Mouse (Mus musculus) spleen, adult 2 months (tissue): ENCODE measurements around the gene Prkcz. TPM values are rescaled to one million over a fixed set of nuclear protein-coding genes. Genes with fewer than 3 reads are reported as not detected.

Source experiments
- DNase-seq, 2 experiments: peaks; one replicate each; pipeline versions ENCODE4 v3.0.0 to v3.0.0-alpha.2; 2012 to 2021; ENCODE audit warnings: low spot score in 2 of 2, low read depth in 1 of 2
- H3K27ac ChIP-seq: fragments of 200-500 bp; 2 replicates; pipeline ENCODE4 v1.5.1; 2012; ENCODE audit warnings: low read length, inconsistent platforms; ENCODE audit not compliant: insufficient read depth
- H3K27me3 ChIP-seq: fragments of 200-500 bp; 2 replicates; pipeline ENCODE4 v1.6.1; 2012; ENCODE audit warnings: mild to moderate bottlenecking, moderate library complexity, low read length, inconsistent platforms; ENCODE audit not compliant: control insufficient read depth, insufficient read depth
- H3K36me3 ChIP-seq: fragments of 200-500 bp; 2 replicates; pipeline ENCODE4 v1.6.1; 2012; ENCODE audit warnings: mild to moderate bottlenecking, low read length, inconsistent platforms; ENCODE audit not compliant: control insufficient read depth, insufficient read depth
- H3K4me1 ChIP-seq: fragments of 200-500 bp; 2 replicates; pipeline ENCODE4 v1.6.1; 2011; ENCODE audit warnings: inconsistent platforms; ENCODE audit not compliant: control insufficient read depth, insufficient read depth, insufficient read length
- H3K4me3 ChIP-seq: fragments of 200-500 bp; 2 replicates; pipeline ENCODE4 v1.5.1; 2011; ENCODE audit warnings: mild to moderate bottlenecking, inconsistent platforms; ENCODE audit not compliant: insufficient read depth, insufficient read length; ENCODE audit errors: extremely low read depth
- CTCF ChIP-seq: fragments of 200-500 bp; IDR thresholded peaks from 2 replicates; pipeline ENCODE4 v1.5.1; 2011; ENCODE audit warnings: mild to moderate bottlenecking, inconsistent platforms; ENCODE audit not compliant: insufficient read depth, insufficient read length, insufficient replicate concordance; ENCODE audit errors: extremely low read depth
- POLR2A ChIP-seq: fragments of 200-500 bp; IDR thresholded peaks from 2 replicates; pipeline ENCODE4 v1.6.1; 2011; ENCODE audit warnings: low read depth, low read length, inconsistent platforms
- WGBS: fragments of 180-500 bp; shearing (Covaris S2); methylation state at CpG from one replicate; pipeline ENCODE4 v1.1.7; 2018; 5-methylcytosine and 5-hydroxymethylcytosine counted together
- polyA plus RNA-seq: library from polyadenylated mRNA; depleted of rRNA; stranded (reverse); fragments of >200 nt; gene quantifications from 2 replicates; pipeline ENCODE4 v1.2.3, GENCODE M21; 2012

The Prkcz gene
- polyA plus RNA-seq, 1 experiment: 2.9 TPM

DNA sequence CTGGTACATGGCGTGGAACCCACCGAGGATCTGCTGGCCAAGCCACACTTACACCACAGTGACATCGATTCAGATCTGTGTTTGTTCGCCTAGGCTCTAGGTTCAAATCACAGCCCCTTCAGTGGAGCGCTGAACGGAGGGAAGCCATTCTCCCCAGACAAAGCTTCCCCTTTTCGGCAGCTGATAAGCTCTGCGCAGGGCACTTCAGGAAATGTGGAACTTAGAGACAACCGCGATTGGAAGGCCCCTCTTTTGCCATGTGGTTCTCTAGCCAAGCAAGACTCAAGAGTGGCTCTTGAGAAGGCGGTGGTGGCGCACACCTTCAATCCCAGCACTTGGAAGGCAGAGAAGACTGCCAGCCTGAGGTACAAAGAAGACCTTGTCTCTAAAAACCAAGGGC is 14.8 kb downstream of the Prkcz start:
- 19% methylated on average over 12 of the region's 12 CpGs for WGBS
- TF ChIP-seq POLR2A: no peak
- no peak for TF ChIP-seq CTCF

DNA sequence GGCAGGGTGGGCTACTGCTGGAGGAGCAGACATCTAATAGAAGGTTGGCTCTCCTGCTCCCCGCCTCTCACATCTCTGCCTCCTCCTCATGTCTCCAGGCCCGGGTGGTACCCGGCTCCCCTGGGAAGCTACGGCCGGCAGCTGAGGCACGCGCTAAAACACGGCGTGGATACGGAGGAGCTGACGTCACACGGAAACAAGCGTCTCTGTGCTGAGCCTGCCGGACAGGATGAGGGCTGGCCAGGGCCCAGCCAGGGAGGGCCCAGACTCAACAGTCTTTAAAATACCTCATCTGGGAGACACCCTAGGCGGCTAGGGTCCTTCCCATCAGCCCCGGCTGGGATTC is 15.6 kb downstream of the Prkcz start:
- H3K27me3 ChIP-seq: peaks cover 2% of the 10 kb centered on the region
- TF ChIP-seq POLR2A: no peak
- no peak for TF ChIP-seq CTCF
- H3K36me3 ChIP-seq: no peaks in the 10 kb centered on the region
- no peak overlapping the region for H3K27ac ChIP-seq
- no peak for DNase-seq
- no peaks in the 10 kb centered on the region for H3K4me1 ChIP-seq
- WGBS: 4% methylated on average over 16 of the region's 16 CpGs
- peak overlapping the region; percentile 12; the same call in 1 of the 2 replicates for H3K4me3 ChIP-seq

More for the DNA sequence above, 14.8 kb downstream of the Prkcz start:
- no peak for DNase-seq
- Histone ChIP-seq H3K4me1 (no peaks in the 10 kb centered on the region), H3K27me3 (peaks cover 2% of the 10 kb centered on the region), H3K36me3 (no peaks in the 10 kb centered on the region), H3K4me3 (no peak overlapping the region), H3K27ac (no peak overlapping the region)

DNA sequence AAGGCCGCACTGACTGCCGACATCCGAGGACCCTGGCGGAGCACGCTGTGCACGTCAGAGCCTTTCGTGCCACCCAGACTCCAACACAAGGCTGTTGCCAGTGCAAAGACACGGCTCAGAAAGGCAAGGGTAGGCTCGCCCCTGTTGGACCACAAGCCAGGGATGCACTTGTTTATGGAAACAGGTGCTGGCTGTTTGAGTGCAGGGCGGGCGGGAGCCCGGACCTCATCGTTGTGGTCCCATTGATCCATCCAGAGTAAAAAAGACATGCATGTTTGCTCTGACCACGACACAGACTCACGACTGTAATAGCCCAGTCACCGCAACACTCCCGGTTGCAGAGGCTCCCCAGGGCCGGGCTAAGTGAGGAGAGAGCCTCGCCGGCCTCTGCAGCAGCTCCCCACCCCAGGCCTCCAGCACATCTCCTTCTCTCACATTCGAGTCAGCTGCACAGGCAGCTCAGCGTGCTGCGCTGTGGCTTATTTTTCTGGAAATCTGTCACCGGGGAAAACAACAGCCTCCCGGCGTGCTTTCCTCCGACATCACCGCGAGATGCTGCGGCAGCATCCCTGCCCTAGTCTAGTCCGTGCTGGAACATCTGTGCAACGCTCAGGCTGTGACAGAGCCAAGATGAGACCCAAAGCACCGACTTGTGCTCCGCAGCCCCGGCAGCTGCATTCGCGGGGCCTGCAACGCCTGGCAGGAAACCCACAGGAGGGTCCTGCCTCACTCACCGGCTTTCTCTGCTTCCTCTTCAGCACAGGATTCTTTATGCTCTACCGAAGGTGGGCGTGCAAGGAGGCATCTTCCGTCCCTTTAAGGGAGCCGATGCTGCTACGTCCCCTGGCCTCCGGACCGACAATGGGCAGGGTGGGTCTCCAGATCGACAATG is 16.2 kb downstream of the Prkcz start:
- H3K4me3 ChIP-seq: peak overlapping the region; percentile 12; the same call in 1 of the 2 replicates
- no peak for DNase-seq
- no peak for TF ChIP-seq CTCF
- no peak for TF ChIP-seq POLR2A
- whole genome bisulfite sequencing: 15% methylated on average over 47 of the region's 47 CpGs
- H3K27me3 ChIP-seq: peaks cover 2% of the 10 kb centered on the region
- H3K36me3 ChIP-seq: no peaks in the 10 kb centered on the region
- H3K27ac ChIP-seq: no peak overlapping the region
- no peaks in the 10 kb centered on the region for H3K4me1 ChIP-seq

DNA sequence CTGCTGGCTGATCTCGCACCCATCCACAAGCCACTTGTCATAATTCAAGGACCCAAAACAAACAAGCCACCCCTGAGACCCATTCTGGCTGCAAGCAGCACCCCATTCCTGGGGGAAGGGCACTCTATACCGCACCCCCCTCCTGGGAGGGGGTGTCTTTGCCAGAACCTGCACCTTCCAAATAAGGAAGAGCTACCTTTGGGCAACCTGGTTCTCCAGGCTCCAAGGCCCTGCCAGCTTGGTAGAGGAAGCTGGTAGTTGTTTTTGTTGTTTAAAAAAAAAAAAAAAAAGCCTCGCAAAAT is 16.9 kb downstream of the Prkcz start:
- 39% methylated on average over 3 of the region's 3 CpGs for WGBS
- no peak overlapping the region for H3K27ac ChIP-seq
- peaks cover 2% of the 10 kb centered on the region for H3K27me3 ChIP-seq

DNA sequence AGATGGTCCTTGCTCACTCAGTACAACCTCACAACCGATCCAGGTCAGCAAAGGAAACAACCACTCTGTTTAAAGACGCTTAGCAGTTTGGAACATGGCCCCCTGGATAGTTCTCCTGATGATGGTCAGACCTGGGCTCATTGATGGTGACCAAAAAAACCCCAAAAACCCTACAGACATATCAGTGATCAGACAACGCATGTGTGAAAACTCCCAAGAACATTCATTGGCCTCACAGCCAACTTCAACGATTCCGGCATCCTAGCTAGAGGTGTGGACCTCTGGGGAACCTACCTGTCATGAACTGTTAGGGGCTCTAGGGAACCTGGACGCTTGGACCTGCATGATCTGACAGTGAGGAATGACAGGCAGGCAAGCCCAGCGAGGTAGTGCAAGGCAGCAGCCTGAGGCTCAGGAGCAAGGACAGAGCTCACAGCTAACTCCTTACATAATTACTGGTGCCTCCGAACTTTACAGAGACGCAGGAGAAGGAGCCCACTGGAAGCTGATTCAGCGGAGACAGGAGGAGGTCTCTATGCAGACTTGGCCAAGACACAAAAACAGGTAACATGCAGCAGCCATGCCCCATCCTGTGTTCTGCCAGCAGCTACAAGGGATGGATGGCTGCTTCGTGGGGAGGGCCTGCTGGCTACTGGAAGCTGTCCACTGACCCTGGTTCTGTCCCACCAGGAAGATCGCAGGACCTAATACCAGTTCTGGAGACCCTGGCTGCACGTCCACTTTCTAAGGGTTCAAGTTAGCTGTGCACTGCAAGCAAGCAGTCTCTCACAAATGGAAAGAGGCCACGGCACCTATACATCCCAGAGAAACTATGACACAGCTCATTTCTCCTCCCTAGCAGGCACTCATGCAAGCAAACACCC is 17.5 kb downstream of the Prkcz start:
- TF ChIP-seq POLR2A (no peak), CTCF (no peak)
- no peak overlapping the region for H3K27ac ChIP-seq
- H3K27me3 ChIP-seq: peaks cover 2% of the 10 kb centered on the region
- no peaks in the 10 kb centered on the region for H3K36me3 ChIP-seq
- no peak for DNase-seq
- 83% methylated on average over 14 of the region's 14 CpGs for WGBS
- no peaks in the 10 kb centered on the region for H3K4me1 ChIP-seq
- no peak overlapping the region for H3K4me3 ChIP-seq

More for the DNA sequence above, 16.9 kb downstream of the Prkcz start:
- Histone ChIP-seq H3K4me1 (no peaks in the 10 kb centered on the region), H3K4me3 (no peak overlapping the region), H3K36me3 (no peaks in the 10 kb centered on the region)
- TF ChIP-seq CTCF: no peak
- no peak for TF ChIP-seq POLR2A
- no peak for DNase-seq

DNA sequence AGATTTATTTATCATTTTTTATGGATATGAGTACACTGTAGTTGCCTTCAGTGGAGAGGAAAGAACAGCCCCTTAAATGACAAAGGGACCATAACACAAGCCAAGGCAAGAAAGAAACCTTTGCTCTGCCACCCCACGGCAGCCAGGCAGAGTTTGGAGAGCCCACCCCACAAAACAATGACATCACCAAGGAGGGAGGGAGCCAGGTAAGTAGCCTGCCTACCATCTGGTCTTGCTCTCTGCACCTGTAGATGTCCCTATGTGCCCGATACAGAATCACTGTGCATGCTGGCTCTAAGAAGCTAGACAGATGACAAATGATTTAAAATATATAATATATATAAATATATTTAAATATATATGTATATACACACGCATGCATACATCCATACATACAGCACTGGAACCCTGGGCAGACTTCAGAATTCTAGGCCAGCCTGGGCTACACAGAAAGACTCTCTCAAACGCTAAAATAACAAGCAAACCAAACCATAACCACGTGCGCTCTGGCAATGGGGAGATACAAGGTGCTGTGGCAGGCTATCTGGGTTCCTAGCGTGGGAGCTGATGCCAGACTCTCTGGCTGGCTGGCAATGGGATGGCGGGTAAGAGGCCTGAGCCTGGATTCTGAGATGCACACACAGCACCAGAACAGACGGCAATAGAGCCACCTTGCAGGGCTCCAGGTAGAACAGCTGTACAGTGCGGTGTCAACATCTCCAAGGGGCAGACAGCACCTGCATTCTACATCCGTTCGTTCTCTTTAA is 24.7 kb downstream of the Prkcz start:
- H3K36me3 ChIP-seq: no peaks in the 10 kb centered on the region
- no peaks in the 10 kb centered on the region for H3K27me3 ChIP-seq
- TF ChIP-seq POLR2A (no peak), CTCF (no peak)
- no peaks in the 10 kb centered on the region for H3K4me1 ChIP-seq
- no peak overlapping the region for H3K27ac ChIP-seq
- no peak for DNase-seq
- no peak overlapping the region for H3K4me3 ChIP-seq
- WGBS: 88% methylated on average over 12 of the region's 12 CpGs
